Mouse (Mus musculus): ENCODE results near the gene Gpm6b.

Gpm6b gene

GRCm38 (mm10) chrX:166302791-166303190 lies 64.1 kb downstream of the Gpm6b start:
- no peak for ATAC-seq (ENCODE audit: insufficient number of reproducible peaks, low FRiP score, low TSS enrichment)

- ATAC-seq (ENCODE audit: insufficient number of reproducible peaks, low FRiP score, low TSS enrichment): no peak
Measured at GRCm38 (mm10) chrX:166304355-166304754, 65.6 kb downstream of the Gpm6b start.

GRCm38 (mm10) chrX:166307437-166308222 lies 68.9 kb downstream of the Gpm6b start:
- no peak for ATAC-seq (ENCODE audit: insufficient number of reproducible peaks, low FRiP score, low TSS enrichment)

- 0 out of 2 replicates have a peak, but pooled peaks have one; percentile 68 for ATAC-seq (ENCODE audit: insufficient number of reproducible peaks, low FRiP score, low TSS enrichment)
Measured at GRCm38 (mm10) chrX:166308798-166309197, 70.1 kb downstream of the Gpm6b start.

- no peak for ATAC-seq (ENCODE audit: insufficient number of reproducible peaks, low FRiP score, low TSS enrichment)
Measured at GRCm38 (mm10) chrX:166315251-166315650, 76.5 kb downstream of the Gpm6b start.

GRCm38 (mm10) chrX:166316552-166317375 lies 78.1 kb downstream of the Gpm6b start:
- no peak for ATAC-seq (ENCODE audit: insufficient number of reproducible peaks, low FRiP score, low TSS enrichment)

GRCm38 (mm10) chrX:166317376-166317679 lies 78.6 kb downstream of the Gpm6b start:
- peak; percentile 58 for ATAC-seq (ENCODE audit: insufficient number of reproducible peaks, low FRiP score, low TSS enrichment)

GRCm38 (mm10) chrX:166323226-166323625 lies 84.5 kb downstream of the Gpm6b start:
- no peak for ATAC-seq (ENCODE audit: insufficient number of reproducible peaks, low FRiP score, low TSS enrichment)

GRCm38 (mm10) chrX:166327621-166328020 lies 88.9 kb downstream of the Gpm6b start:
- ATAC-seq (ENCODE audit: insufficient number of reproducible peaks, low FRiP score, low TSS enrichment): no peak

- ATAC-seq (ENCODE audit: insufficient number of reproducible peaks, low FRiP score, low TSS enrichment): no peak
Measured at GRCm38 (mm10) chrX:166328219-166328901, 89.6 kb downstream of the Gpm6b start.

- no peak for ATAC-seq (ENCODE audit: insufficient number of reproducible peaks, low FRiP score, low TSS enrichment)
Measured at GRCm38 (mm10) chrX:166328904-166329451, 90.3 kb downstream of the Gpm6b start.

GRCm38 (mm10) chrX:166334516-166335136 lies 95.9 kb downstream of the Gpm6b start:
- ATAC-seq (ENCODE audit: insufficient number of reproducible peaks, low FRiP score, low TSS enrichment): no peak

GRCm38 (mm10) chrX:166338353-166338752 lies 99.6 kb downstream of the Gpm6b start:
- ATAC-seq (ENCODE audit: insufficient number of reproducible peaks, low FRiP score, low TSS enrichment): no peak

GRCm38 (mm10) chrX:166338784-166339520 lies 100.2 kb downstream of the Gpm6b start:
- ATAC-seq (ENCODE audit: insufficient number of reproducible peaks, low FRiP score, low TSS enrichment): peak; percentile 65

- ATAC-seq (ENCODE audit: insufficient number of reproducible peaks, low FRiP score, low TSS enrichment): peak; percentile 36; the same call in 1 of the 2 replicates
Measured at GRCm38 (mm10) chrX:166339911-166340310, 101.2 kb downstream of the Gpm6b start.

GRCm38 (mm10) chrX:166341795-166342194 lies 103.1 kb downstream of the Gpm6b start:
- ATAC-seq (ENCODE audit: insufficient number of reproducible peaks, low FRiP score, low TSS enrichment): no peak

- ATAC-seq (ENCODE audit: insufficient number of reproducible peaks, low FRiP score, low TSS enrichment): peak; percentile 78
Measured at GRCm38 (mm10) chrX:166344228-166345015, 105.7 kb downstream of the Gpm6b start.

- no peak for ATAC-seq (ENCODE audit: insufficient number of reproducible peaks, low FRiP score, low TSS enrichment)
Measured at GRCm38 (mm10) chrX:166348086-166348485, 109.4 kb downstream of the Gpm6b start.

GRCm38 (mm10) chrX:166348634-166349033 lies 109.9 kb downstream of the Gpm6b start:
- ATAC-seq (ENCODE audit: insufficient number of reproducible peaks, low FRiP score, low TSS enrichment): no peak

Measured in cerebellum, adult (tissue).